Mouse (Mus musculus) embryonic facial prominence, embryonic 11.5 days (tissue): ENCODE results near the gene 1700092M07Rik. TPM values are rescaled to one million over a fixed set of nuclear protein-coding genes. Genes with fewer than 3 reads are reported as not detected.

Experiments used
- ATAC-seq: fragments of 200-750 bp; cut with Nextera tagmentation; replicated peaks from 2 replicates; pipeline ENCODE4 v1.8.0; 2017; ENCODE audit warnings: low read depth; ENCODE audit not compliant: insufficient number of reproducible peaks, low FRiP score, low TSS enrichment
- DNase-seq: peaks from one replicate; pipeline ENCODE4 v3.0.0-alpha.2; 2015; ENCODE audit warnings: low spot score
- H3K27ac ChIP-seq: fragments of 300-500 bp; sonication (generic); replicated peaks from 2 replicates; pipeline ENCODE4 v1.5.1; 2014; ENCODE audit warnings: mild to moderate bottlenecking, low read depth, low read length, control low read depth
- H3K27me3 ChIP-seq: fragments of 300-500 bp; sonication (generic); 2 replicates; pipeline ENCODE4 v1.6.1; 2014; ENCODE audit warnings: mild to moderate bottlenecking, low read length, moderate library complexity, mixed read lengths; ENCODE audit not compliant: control insufficient read depth, insufficient read depth
- H3K36me3 ChIP-seq: fragments of 300-500 bp; sonication (generic); replicated peaks from 2 replicates; pipeline ENCODE4 v1.6.1; 2014; ENCODE audit warnings: low read depth, mild to moderate bottlenecking, low read length, moderate library complexity, mixed read lengths; ENCODE audit not compliant: control insufficient read depth, insufficient read depth
- H3K4me1 ChIP-seq: fragments of 300-500 bp; sonication (generic); 2 replicates; pipeline ENCODE4 v1.6.1; 2014; ENCODE audit warnings: low read length, mixed read lengths; ENCODE audit not compliant: control insufficient read depth, insufficient read depth
- H3K4me2 ChIP-seq: fragments of 300-500 bp; sonication (generic); 2 replicates; pipeline ENCODE4 v1.6.1; 2014; ENCODE audit warnings: low read depth, mild to moderate bottlenecking, control low read depth, low read length, moderate library complexity
- H3K4me3 ChIP-seq: fragments of 300-500 bp; sonication (generic); 2 replicates; pipeline ENCODE4 v1.5.1; 2014; ENCODE audit warnings: low read depth, low read length, control low read depth
- H3K9ac ChIP-seq: fragments of 300-500 bp; sonication (generic); replicated peaks from 2 replicates; pipeline ENCODE4 v1.6.1; 2014; ENCODE audit warnings: mild to moderate bottlenecking, control low read depth, low read length
- H3K9me3 ChIP-seq: fragments of 300-500 bp; sonication (generic); replicated peaks from 2 replicates; pipeline ENCODE4 v1.6.1; 2016; ENCODE audit warnings: mild to moderate bottlenecking, low read length, inconsistent platforms, mixed read lengths; ENCODE audit not compliant: control insufficient read depth
- WGBS: fragments of 180-500 bp; shearing (Covaris S2); extraction: QIAGEN DNeasy Blood & Tissue Kit; methylation state at CpG from one replicate; pipeline ENCODE4 v1.1.7; 2014; 5-methylcytosine and 5-hydroxymethylcytosine counted together
- polyA plus RNA-seq: library from polyadenylated mRNA; unstranded; fragments of >200 nt; fragmentation: Nextera tagmentation; extraction: Ambion mirVana; gene quantifications from 2 replicates; pipeline ENCODE4 v1.2.1, GENCODE M21; 2014

The 1700092M07Rik gene
- polyA plus RNA-seq, 1 experiment from 2014 or later, result 1.8 TPM

DNA sequence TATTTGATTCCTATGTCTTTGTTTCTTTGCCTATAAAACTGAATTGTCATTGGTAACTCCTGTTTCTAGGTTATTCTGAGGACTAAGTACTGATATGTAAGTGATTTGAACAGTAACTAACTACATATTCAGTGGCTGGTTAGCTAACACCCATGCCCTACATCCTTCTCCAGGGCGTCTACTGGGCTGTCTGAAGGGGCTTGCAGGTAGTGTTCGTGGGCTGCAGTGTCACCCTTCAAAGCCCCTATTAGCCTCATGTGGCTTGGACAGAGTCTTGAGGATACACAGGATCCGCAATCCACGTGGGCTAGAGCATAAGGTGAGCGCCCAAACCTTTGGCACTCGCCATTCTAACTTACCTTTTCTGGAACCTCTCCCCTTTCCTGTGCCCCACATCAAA is 872 bp upstream of the 1700092M07Rik start:
- no peak for DNase-seq
- Histone ChIP-seq H3K27ac (no peak overlapping the region), H3K9ac (no peak overlapping the region), H3K4me2 (no peak overlapping the region), H3K36me3 (no peaks in the 10 kb centered on the region; the same call in 1 of the 2 replicates), H3K4me3 (no peak overlapping the region), H3K27me3 (no peaks in the 10 kb centered on the region), H3K9me3 (no peaks in the 10 kb centered on the region), H3K4me1 (peaks cover 2% of the 10 kb centered on the region; the same call in 1 of the 2 replicates)
- ATAC-seq, result no peak
- 86% methylated on average over 6 of the region's 6 CpGs for WGBS

DNA sequence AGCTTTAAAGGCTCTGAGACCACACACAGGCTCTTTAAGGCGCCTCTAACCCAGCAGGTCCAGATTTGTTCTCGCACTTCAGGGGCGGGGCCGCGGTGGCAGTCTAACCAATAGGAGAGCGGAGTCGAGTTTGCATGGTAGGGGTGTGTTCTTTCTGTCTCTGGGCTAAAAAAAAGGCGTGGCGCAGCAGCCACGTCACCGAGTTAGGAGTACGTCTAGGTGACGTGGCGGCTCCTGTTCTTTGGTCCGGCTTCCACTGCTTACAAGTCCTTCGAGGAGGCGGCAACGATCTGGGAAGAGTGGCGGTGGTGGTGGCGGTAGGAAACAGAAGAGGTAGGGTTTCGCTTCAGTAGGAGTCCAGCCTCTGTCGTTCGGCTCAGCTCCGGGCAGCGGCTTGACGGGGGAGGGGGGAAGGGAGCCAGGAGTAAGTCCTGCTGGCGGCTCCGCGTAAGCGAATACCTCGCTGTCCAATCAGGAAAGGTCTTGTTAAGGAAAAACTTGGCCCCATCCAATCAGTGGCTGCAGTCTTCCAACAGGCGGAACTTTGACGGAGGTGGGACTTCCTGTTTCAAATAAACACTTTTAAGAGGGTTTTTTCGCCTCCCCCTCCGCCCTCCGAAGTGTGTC is 838 bp downstream of the 1700092M07Rik start, which contains the start of gene Stx5a:
Gene Stx5a (plus strand): TSS at position 171 of the 627 bp plus-strand sequence.
- Histone ChIP-seq H3K27ac (peak within 1 kb of the TSS; percentile 69; the same call in 1 of the 2 replicates), H3K9me3 (no peaks in the 10 kb centered on the region), H3K36me3 (no peaks in the 10 kb centered on the region; the same call in none of the 2 replicates), H3K4me3 (peak within 1 kb of the TSS; percentile 80), H3K27me3 (no peaks in the 10 kb centered on the region), H3K4me2 (peak within 1 kb of the TSS; percentile 67), H3K9ac (peak within 1 kb of the TSS; percentile 88), H3K4me1 (peaks cover 2% of the 10 kb centered on the region; the same call in 1 of the 2 replicates)
- DNase-seq, result peak; percentile 98
- ATAC-seq, result peak; percentile 97
- WGBS, result under 1% methylated on average over 36 of the region's 36 CpGs

DNA sequence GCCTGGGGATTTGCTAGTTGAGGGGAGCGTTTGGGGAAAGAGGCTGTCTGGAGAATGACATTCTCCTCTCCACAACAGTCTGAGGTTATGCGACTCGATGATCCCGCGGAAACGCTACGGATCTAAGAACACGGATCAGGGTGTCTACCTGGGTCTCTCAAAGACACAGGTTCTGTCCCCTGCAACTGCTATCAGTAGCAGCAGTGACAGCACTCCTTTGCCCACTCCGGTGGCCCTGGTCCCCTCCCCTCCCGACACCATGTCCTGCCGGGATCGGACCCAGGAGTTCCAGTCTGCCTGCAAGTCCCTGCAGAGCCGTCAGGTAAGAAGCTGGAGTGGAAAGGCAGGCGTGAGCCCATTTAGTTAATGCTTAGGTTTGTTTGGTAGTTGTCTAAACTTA is 1.7 kb downstream of the 1700092M07Rik start:
- ATAC-seq (no peak), DNase-seq (no peak)
- Histone ChIP-seq H3K9me3 (no peaks in the 10 kb centered on the region), H3K4me3 (peak overlapping the region; percentile 80), H3K4me1 (peaks cover 2% of the 10 kb centered on the region; the same call in 1 of the 2 replicates), H3K27me3 (no peaks in the 10 kb centered on the region), H3K4me2 (peak overlapping the region; percentile 67), H3K9ac (peak overlapping the region; percentile 88), H3K36me3 (no peaks in the 10 kb centered on the region; the same call in none of the 2 replicates), H3K27ac (no peak overlapping the region)
- WGBS, result 16% methylated on average over 14 of the region's 14 CpGs

DNA sequence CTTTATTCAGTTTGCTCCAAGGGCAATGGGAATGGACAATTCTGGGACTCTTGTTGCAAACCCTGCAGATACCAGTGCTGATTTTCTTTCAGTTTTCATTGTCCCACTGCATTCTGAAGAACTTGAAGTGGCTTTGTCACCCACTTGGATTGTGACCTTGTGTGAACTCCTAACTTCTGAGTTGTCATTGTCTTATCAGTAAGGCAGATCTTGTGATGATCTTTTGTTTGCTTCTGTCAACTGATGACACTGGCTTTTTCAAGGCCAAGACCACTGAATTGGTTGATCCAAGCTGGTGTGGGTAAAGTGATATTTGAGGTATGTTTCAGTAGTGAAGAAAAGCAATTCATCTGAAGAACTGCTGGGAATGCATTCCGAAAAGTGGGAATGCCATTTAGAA is 4.9 kb downstream of the 1700092M07Rik start:
- DNase-seq (no peak), ATAC-seq (no peak)
- Histone ChIP-seq H3K9ac (no peak overlapping the region), H3K36me3 (peaks cover under 1% of the 10 kb centered on the region), H3K4me1 (peaks cover 2% of the 10 kb centered on the region; the same call in 1 of the 2 replicates), H3K4me3 (no peak overlapping the region), H3K27me3 (no peaks in the 10 kb centered on the region), H3K27ac (no peak overlapping the region), H3K4me2 (no peak overlapping the region), H3K9me3 (no peaks in the 10 kb centered on the region)
- WGBS, result 93% methylated on average over 1 of the region's 1 CpGs

DNA sequence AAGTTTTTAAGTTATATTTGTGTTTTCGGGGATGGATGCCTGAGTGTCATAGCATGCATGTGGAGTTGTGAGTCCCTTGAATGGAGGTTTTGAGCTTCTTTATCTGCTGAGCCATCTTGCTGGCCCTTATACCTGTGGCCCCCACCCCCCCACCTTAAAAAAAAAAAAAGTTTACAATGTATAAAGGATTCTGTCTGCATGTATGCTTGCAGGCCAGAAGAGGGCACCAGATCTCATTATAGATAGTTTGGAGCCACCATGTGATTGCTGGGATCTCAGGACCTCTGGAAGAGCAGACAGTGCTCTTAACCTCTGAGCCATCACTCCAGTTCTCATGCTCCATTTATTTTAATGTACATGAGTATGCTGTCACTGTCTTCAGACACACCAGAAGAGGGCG is 6.8 kb downstream of the 1700092M07Rik start:
- ATAC-seq, result no peak

DNA sequence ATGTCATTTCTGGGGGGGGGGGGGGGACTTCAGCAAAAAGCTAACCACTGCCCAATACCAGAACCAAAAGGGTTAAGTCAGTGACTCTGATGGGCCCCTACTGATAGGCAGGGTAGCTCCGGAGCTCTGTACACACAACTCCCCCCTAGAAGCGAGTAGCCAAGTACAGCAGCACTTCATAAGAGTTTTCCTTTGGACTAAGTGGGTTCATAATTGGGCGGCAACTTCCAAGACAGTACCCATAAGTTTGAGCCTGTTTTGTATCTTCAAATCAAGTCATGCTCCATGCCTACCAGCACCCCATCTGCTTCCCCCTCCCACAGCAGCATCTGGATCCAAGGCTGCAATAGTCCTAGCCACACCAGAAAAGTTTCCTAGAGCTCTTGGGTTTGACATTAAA is 15.1 kb downstream of the 1700092M07Rik start:
- no peak overlapping the region for H3K4me3 ChIP-seq
- DNase-seq, result no peak
- no peak for ATAC-seq
- no peak overlapping the region for H3K4me2 ChIP-seq
- H3K4me1 ChIP-seq, result no peaks in the 10 kb centered on the region
- no peak overlapping the region for H3K9ac ChIP-seq
- H3K9me3 ChIP-seq, result no peaks in the 10 kb centered on the region
- 81% methylated on average over 3 of the region's 3 CpGs for WGBS
- H3K27me3 ChIP-seq, result no peaks in the 10 kb centered on the region
- no peak overlapping the region for H3K27ac ChIP-seq
- H3K36me3 ChIP-seq, result peaks cover 12% of the 10 kb centered on the region

More for the DNA sequence above, 6.8 kb downstream of the 1700092M07Rik start:
- peaks cover 8% of the 10 kb centered on the region for H3K36me3 ChIP-seq
- WGBS, result 76% methylated on average over 2 of the region's 2 CpGs
- H3K4me1 ChIP-seq, result no peaks in the 10 kb centered on the region
- H3K9me3 ChIP-seq, result no peaks in the 10 kb centered on the region
- no peak overlapping the region for H3K4me3 ChIP-seq
- no peak overlapping the region for H3K27ac ChIP-seq
- no peaks in the 10 kb centered on the region for H3K27me3 ChIP-seq
- peak; percentile 4 for DNase-seq
- no peak overlapping the region for H3K9ac ChIP-seq
- no peak overlapping the region for H3K4me2 ChIP-seq

DNA sequence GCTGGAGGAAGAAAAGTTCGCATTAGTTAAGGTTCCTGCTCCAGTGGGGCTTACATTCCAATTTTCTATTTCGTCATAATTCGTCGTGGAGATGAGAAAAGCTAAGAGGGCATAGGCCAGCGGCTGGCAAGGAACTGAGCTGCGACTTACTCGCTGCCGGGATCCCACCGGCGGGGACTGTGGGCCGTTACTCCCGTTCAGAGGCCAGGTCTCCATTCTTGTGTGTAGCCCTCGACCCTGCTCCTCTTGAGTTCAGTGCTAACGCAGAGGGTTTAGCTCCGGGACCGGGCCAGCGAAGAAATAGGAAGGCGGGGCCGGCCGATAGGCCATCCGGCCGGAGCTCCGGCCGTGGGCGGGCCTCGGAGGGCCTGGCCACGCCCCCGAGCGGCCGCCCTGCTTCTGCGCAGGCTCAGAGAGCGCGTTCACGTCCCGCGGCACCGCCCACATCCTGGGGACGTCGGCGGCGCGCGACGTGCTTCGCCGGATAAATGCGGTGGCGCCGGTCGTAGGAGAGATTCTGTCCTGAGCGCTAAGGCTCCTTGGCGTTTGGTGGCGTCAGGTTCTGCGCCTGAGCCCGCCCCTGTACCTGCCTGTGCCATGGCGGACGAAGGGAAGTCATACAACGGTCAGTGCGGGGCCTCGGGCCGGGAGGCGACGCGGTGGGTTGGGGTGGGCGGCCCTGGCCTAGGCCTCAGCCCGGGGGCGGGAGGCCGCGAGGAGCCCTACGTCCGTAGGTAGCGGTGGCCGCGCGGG is 16.3 kb downstream of the 1700092M07Rik start, which contains the start of gene Nxf1:
Gene Nxf1 (plus strand): TSS at position 439 of the 753 bp plus-strand sequence.
- Histone ChIP-seq H3K4me2 (peak within 1 kb of the TSS; percentile 71), H3K36me3 (peaks cover 7% of the 10 kb centered on the region), H3K4me3 (peak within 1 kb of the TSS; percentile 96), H3K9me3 (no peaks in the 10 kb centered on the region), H3K27me3 (no peaks in the 10 kb centered on the region), H3K9ac (peak within 1 kb of the TSS; percentile 95), H3K4me1 (no peaks in the 10 kb centered on the region), H3K27ac (peak within 1 kb of the TSS; percentile 85)
- WGBS, result under 1% methylated on average over 75 of the region's 75 CpGs
- ATAC-seq (peak; percentile 90), DNase-seq (peak; percentile 97)
